Mouse (Mus musculus) midbrain, embryonic 13.5 days (tissue): ENCODE data around the gene Gm15319. TPM values are rescaled to one million over a fixed set of nuclear protein-coding genes. Genes with fewer than 3 reads are reported as not detected.
"Not testable (repeated sequence)": the region's sequence is repeated elsewhere in the genome, so short reads cannot be mapped to it uniquely, and the experiment has no call there.

Source experiments
- ATAC-seq: fragments of 200-750 bp; cut with Nextera tagmentation; 2 replicates; pipeline ENCODE4 v1.8.0; 2017; ENCODE audit warnings: mild to moderate bottlenecking, moderate TSS enrichment, moderate library complexity
- H3K27ac ChIP-seq: fragments of 300-500 bp; sonication (generic); 2 replicates; pipeline ENCODE4 v1.5.1; 2015; ENCODE audit warnings: inconsistent platforms, mild to moderate bottlenecking, moderate library complexity
- H3K27me3 ChIP-seq: fragments of 300-500 bp; sonication (generic); 2 replicates; pipeline ENCODE4 v1.6.1; 2015; ENCODE audit warnings: mild to moderate bottlenecking, inconsistent platforms
- H3K36me3 ChIP-seq: fragments of 300-500 bp; sonication (generic); 2 replicates; pipeline ENCODE4 v1.6.1; 2015; ENCODE audit warnings: mild to moderate bottlenecking, inconsistent platforms
- H3K4me1 ChIP-seq: fragments of 300-500 bp; sonication (generic); replicated peaks from 2 replicates; pipeline ENCODE4 v1.6.1; 2015; ENCODE audit warnings: inconsistent platforms
- H3K4me2 ChIP-seq: fragments of 300-500 bp; sonication (generic); replicated peaks from 2 replicates; pipeline ENCODE4 v1.6.1; 2015; ENCODE audit warnings: moderate library complexity, mild to moderate bottlenecking, inconsistent platforms
- H3K4me3 ChIP-seq: fragments of 300-500 bp; sonication (generic); replicated peaks from 2 replicates; pipeline ENCODE4 v1.5.1; 2015; ENCODE audit warnings: mild to moderate bottlenecking, inconsistent platforms
- H3K9ac ChIP-seq: fragments of 300-500 bp; sonication (generic); replicated peaks from 2 replicates; pipeline ENCODE4 v1.6.1; 2015; ENCODE audit warnings: mild to moderate bottlenecking, inconsistent platforms
- H3K9me3 ChIP-seq: fragments of 300-500 bp; sonication (generic); 2 replicates; pipeline ENCODE4 v1.6.1; 2016; ENCODE audit warnings: mild to moderate bottlenecking, inconsistent platforms
- WGBS: fragments of 180-500 bp; shearing (Covaris S2); methylation state at CpG from one replicate; pipeline ENCODE4 v1.1.7; 2015; 5-methylcytosine and 5-hydroxymethylcytosine counted together
- polyA plus RNA-seq: library from polyadenylated mRNA; unstranded; fragments of >200 nt; fragmentation: Nextera tagmentation; extraction: Ambion mirVana; gene quantifications from 2 replicates; pipeline ENCODE4 v1.2.1, GENCODE M21; 2015

Gene Gm15319
- polyA plus RNA-seq, 1 experiment from 2014 or later: 0.13 TPM

DNA sequence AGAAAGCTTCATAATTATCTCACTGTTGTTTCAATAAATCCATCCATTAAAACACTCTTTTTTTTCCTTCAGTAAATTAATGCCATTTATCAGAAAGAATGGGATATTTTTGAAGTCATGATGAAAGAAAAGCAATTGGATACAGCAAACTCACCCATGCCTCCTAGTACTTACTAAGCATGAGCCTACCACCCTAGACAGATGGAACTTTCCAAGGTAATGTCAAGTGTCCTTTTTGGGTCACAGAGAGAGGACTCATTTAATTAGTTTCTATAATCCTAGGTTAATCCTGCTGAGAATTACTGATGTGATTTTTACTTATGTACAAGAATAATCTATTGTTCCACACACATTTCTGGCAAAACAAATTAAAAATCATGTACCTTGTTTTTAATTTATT lies 69.0 kb downstream of the Gm15319 start:
- not testable (repeated sequence) for H3K9me3 ChIP-seq, H3K4me2 ChIP-seq, ATAC-seq, H3K27ac ChIP-seq, H3K27me3 ChIP-seq, H3K36me3 ChIP-seq, H3K9ac ChIP-seq, H3K4me1 ChIP-seq, H3K4me3 ChIP-seq

GRCm38 (mm10) chr8:20290015-20290414 lies 73.0 kb downstream of the Gm15319 start:
- ATAC-seq, H3K4me3 ChIP-seq, H3K27ac ChIP-seq, H3K9me3 ChIP-seq, H3K9ac ChIP-seq, H3K4me2 ChIP-seq, H3K36me3 ChIP-seq, H3K27me3 ChIP-seq, H3K4me1 ChIP-seq: not testable (repeated sequence)
- 85% methylated on average over 5 of the region's 8 CpGs for WGBS

DNA sequence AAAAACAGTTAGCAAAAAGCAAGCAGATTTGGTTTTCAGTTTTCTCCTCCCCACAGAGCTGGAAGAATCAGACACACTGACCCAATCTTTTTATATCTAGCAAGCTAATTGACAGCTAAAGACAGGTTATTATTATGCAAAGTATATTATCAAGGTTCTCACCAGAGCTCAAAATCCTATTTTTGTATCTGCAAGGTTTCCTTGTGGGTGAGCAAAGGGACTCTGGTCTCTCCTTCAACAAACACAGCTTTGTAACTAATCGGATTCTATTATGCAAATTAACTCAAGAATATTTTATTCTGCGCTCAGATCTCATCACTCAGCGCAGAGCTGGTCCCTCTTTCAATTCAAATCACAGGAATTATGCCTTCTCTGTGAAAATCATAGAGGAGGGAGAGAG lies 74.1 kb downstream of the Gm15319 start:
- H3K27me3 ChIP-seq, H3K4me2 ChIP-seq, H3K4me3 ChIP-seq, H3K9ac ChIP-seq, H3K27ac ChIP-seq, H3K4me1 ChIP-seq, ATAC-seq, H3K9me3 ChIP-seq, H3K36me3 ChIP-seq: not testable (repeated sequence)
- WGBS: 88% methylated on average over 3 of the region's 3 CpGs

DNA sequence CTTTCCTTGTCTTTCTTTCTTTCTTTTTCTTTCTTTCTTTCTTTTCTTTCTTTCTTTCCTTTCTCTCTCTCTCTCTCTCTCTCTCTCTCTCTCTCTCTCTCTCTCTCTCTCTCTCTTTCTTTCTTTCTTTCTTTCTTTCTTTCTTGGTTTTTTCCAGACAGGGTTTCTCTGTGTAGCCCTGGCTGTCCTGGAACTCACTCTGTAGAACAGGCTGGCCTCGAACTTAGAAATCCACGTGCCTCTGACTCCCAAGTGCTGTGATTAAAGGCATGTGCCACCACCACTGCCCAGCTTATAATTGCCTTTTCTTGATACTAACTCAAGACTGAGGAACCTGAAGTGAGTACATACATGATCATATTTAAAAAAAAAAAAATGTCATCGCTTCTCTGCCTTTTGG lies 75.3 kb downstream of the Gm15319 start:
- not testable (repeated sequence) for H3K9ac ChIP-seq, H3K27me3 ChIP-seq, H3K4me3 ChIP-seq, H3K9me3 ChIP-seq, H3K4me2 ChIP-seq, ATAC-seq, H3K27ac ChIP-seq, H3K4me1 ChIP-seq, H3K36me3 ChIP-seq
- 91% methylated on average over 3 of the region's 3 CpGs for WGBS
